8 mouse cellular contexts compared by ENCODE assay signal in genomic region chr6:99520676-99521037, GRCm38 (mm10). TPM values are rescaled to one million over a fixed set of nuclear protein-coding genes. Genes with fewer than 3 reads are reported as not detected.
DNase-seq lines count a peak whose midpoint lies in the region; ATAC-seq and TF ChIP-seq lines count a peak whose summit lies in the region.

No protein-coding gene starts in this region.

- no peaks in the 10 kb centered on the region for H3K27me3 ChIP-seq in heart, embryonic 10.5 days (ENCODE audit: insufficient read depth, poor library complexity, severe bottlenecking)
- H3K27me3 ChIP-seq in E14TG2a.4 (ENCODE audit: insufficient read depth, low read length) = peaks cover 43% of the 10 kb centered on the region
- H3K27me3 ChIP-seq in forebrain, embryonic 14.5 days (replicated peaks; ENCODE audit: control insufficient read depth, insufficient read depth, low read length) = no peaks in the 10 kb centered on the region
- 0 out of 2 replicates have a peak, but pooled peaks cover 4% of the 10 kb centered on the region for H3K27me3 ChIP-seq in liver, postnatal 0 days (ENCODE audit: insufficient read depth, low read length)

- peak overlapping the region; percentile 99 for H3K27ac ChIP-seq in heart, embryonic 10.5 days
- H3K27ac ChIP-seq in forebrain, embryonic 14.5 days (ENCODE audit: low read depth, low read length) = peak overlapping the region; percentile 100
- peak overlapping the region; percentile 100 for H3K27ac ChIP-seq in liver, postnatal 0 days (ENCODE audit: low read depth)

- no peaks in the 10 kb centered on the region for H3K36me3 ChIP-seq in heart, embryonic 10.5 days
- no peaks in the 10 kb centered on the region for H3K36me3 ChIP-seq in E14TG2a.4 (ENCODE audit: insufficient read depth, low read length)
- H3K36me3 ChIP-seq in forebrain, embryonic 14.5 days (ENCODE audit: control insufficient read depth, insufficient read depth, low read length) = no peaks in the 10 kb centered on the region
- 0 out of 2 replicates have a peak, but pooled peaks cover 3% of the 10 kb centered on the region for H3K36me3 ChIP-seq in liver, postnatal 0 days (replicated peaks; ENCODE audit: insufficient read depth, low read length)

- no peak for TF ChIP-seq EP300 in liver, postnatal 0 days (IDR thresholded peaks at IDR 0.05; ENCODE audit: low read depth)

- peak; percentile 45; the same call in 1 of the 2 replicates for ATAC-seq in forebrain, embryonic 14.5 days
- ATAC-seq in liver, postnatal 0 days = no peak
- no peak for ATAC-seq in megakaryocyte-erythroid progenitor cell, adult 5-6 weeks (replicated peaks; ENCODE audit: low FRiP score, low TSS enrichment, poor library complexity, severe bottlenecking)

- H3K4me2 ChIP-seq in forebrain, embryonic 14.5 days (ENCODE audit: low read length) = peak overlapping the region; percentile 98
- H3K4me2 ChIP-seq in liver, postnatal 0 days (ENCODE audit: low read depth, low read length) = peak overlapping the region; percentile 89

- H3K4me1 ChIP-seq in heart, embryonic 10.5 days = 0 out of 2 replicates have a peak, but pooled peaks cover 3% of the 10 kb centered on the region
- H3K4me1 ChIP-seq in E14TG2a.4 (replicated peaks; ENCODE audit: low read depth, low read length) = peaks cover 29% of the 10 kb centered on the region
- H3K4me1 ChIP-seq in forebrain, embryonic 14.5 days (ENCODE audit: control insufficient read depth, insufficient read depth, low read length) = 0 out of 2 replicates have a peak, but pooled peaks cover 3% of the 10 kb centered on the region
- 0 out of 2 replicates have a peak, but pooled peaks cover 2% of the 10 kb centered on the region for H3K4me1 ChIP-seq in liver, postnatal 0 days (ENCODE audit: insufficient read depth)

- WGBS in heart, embryonic 10.5 days = under 1% methylated on average over 27 of the region's 27 CpGs
- under 1% methylated on average over 26 of the region's 27 CpGs for WGBS in forebrain, embryonic 14.5 days
- WGBS in liver, postnatal 0 days (ENCODE audit: insufficient replicate concordance) = under 1% methylated on average over 26 of the region's 27 CpGs

- no peak for TF ChIP-seq CTCF in E14TG2a.4 (conservative IDR thresholded peaks at IDR 0.05; ENCODE audit: low read length)
- TF ChIP-seq CTCF in liver, postnatal 0 days (IDR thresholded peaks at IDR 0.05; ENCODE audit: low read depth) = no peak

- intact Hi-C loops in heart, postnatal 10 days (cut with DNase I) = loop anchor here (2.0 to 5.0 kb wide), 8 partner anchors 36 to 563 kb away; no protein-coding TSS in a partner anchor

- no peaks in the 10 kb centered on the region for H3K9me3 ChIP-seq in heart, embryonic 10.5 days
- no peaks in the 10 kb centered on the region for H3K9me3 ChIP-seq in E14TG2a.4 (ENCODE audit: low read length)
- H3K9me3 ChIP-seq in forebrain, embryonic 14.5 days (replicated peaks; ENCODE audit: control insufficient read depth, low read length) = no peaks in the 10 kb centered on the region
- H3K9me3 ChIP-seq in liver, postnatal 0 days (ENCODE audit: low read length) = no peaks in the 10 kb centered on the region

- peak overlapping the region; percentile 96 for H3K9ac ChIP-seq in forebrain, embryonic 14.5 days (ENCODE audit: low read length)
- peak overlapping the region; percentile 97 for H3K9ac ChIP-seq in liver, postnatal 0 days (replicated peaks)

- H3K4me3 ChIP-seq in heart, embryonic 10.5 days = peak overlapping the region; percentile 92
- H3K4me3 ChIP-seq in E14TG2a.4 (replicated peaks; ENCODE audit: low read length) = peak overlapping the region; percentile 78
- peak overlapping the region; percentile 77 for H3K4me3 ChIP-seq in forebrain, embryonic 14.5 days (ENCODE audit: low read depth, low read length)
- peak overlapping the region; percentile 81 for H3K4me3 ChIP-seq in liver, postnatal 0 days (ENCODE audit: low read depth, low read length)

- DNase-seq in heart, embryonic 10.5 days (ENCODE audit: low spot score) = no peak
- DNase-seq in heart, postnatal 10 days = no peak
- no peak for DNase-seq in forebrain, embryonic 14.5 days (ENCODE audit: low spot score)
- no peak for DNase-seq in liver, postnatal 0 days
- no peak for DNase-seq in layer of hippocampus, adult 11-12 months (ENCODE audit: low spot score)
- no peak for DNase-seq in urinary bladder, postnatal 14 days (ENCODE audit: low spot score)

RNA-seq across cellular contexts. Expression of gene Foxp1, which starts 1.9 kb away (rescaled TPM):
- polyA plus RNA-seq in heart, embryonic 10.5 days (2016; fragmentation: Nextera tagmentation; extraction: Ambion mirVana) = 79.9 and 99.3 TPM in 2 replicates
- 10 to 100 TPM; 52.4 to 60.6 TPM for total RNA-seq in heart, postnatal 10 days (2021)
- 63.3 and 89.2 TPM in 2 replicates for polyA plus RNA-seq in forebrain, embryonic 14.5 days (2014; fragmentation: Nextera tagmentation; extraction: Ambion mirVana)
- 18.4 and 18.9 TPM in 2 replicates for polyA plus RNA-seq in liver, postnatal 0 days (2015; fragmentation: Nextera tagmentation; extraction: Ambion mirVana)
- total RNA-seq in megakaryocyte-erythroid progenitor cell, adult 5-6 weeks (2014; fragmentation: Nextera tagmentation) = 46.2 and 55.0 TPM in 2 replicates
- total RNA-seq in megakaryocyte-erythroid progenitor cell, adult 5-6 weeks (2017) = 35.0 and 40.4 TPM in 2 replicates
